Mouse (Mus musculus): ENCODE measurements around the gene Krtap4-1. TPM values are rescaled to one million over a fixed set of nuclear protein-coding genes. Genes with fewer than 3 reads are reported as not detected.

The Krtap4-1 gene
- total RNA-seq (2012; rRNA removed) (not detected in 2 replicates), polyA plus RNA-seq (2012; ENCODE audit: insufficient read depth in 1 of 2, insufficient read length in 2 of 2, low read depth in 1 of 2, low replicate concordance in 2 of 2, missing spikeins in 1 of 2) (not detected)

DNA sequence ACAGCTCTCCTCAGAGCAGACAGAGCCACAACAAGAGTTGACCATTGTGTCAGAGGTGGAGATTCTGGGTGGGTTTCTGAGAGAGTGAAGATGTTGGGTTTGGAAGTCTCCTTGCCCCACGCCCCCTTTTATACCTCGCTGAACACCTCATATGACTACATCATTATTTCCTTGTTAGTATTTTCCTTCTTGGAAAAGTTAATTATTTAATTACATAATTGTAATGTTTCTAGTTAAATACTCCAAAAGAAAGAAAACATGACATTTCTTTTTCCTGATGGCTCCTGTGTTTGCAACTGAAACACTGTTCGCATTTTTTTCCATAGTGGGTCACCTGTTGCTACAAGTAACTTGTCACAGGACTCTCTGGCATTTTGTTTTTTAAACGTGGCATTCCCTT is at the start of gene Krtap4-1:
TSS of gene Krtap4-1 (minus strand) at position 101 of the 400 bp plus-strand sequence.
- H3K9me3 ChIP-seq (replicated peaks; ENCODE audit: insufficient read depth, low read length) = no peaks in the 10 kb centered on the region
- no peak within 1 kb of the TSS for H3K4me3 ChIP-seq (ENCODE audit: control insufficient read depth in 1 of 2, insufficient read depth in 1 of 2, low read depth in 2 of 2, low read length in 2 of 2)
- no peak within 1 kb of the TSS for H3K27ac ChIP-seq (ENCODE audit: control insufficient read depth, low read depth, low read length)
- TF ChIP-seq UBTF (IDR thresholded peaks at IDR 0.05; ENCODE audit: borderline replicate concordance, insufficient read depth, low read depth, low read length) (no peak), JUND (IDR thresholded peaks at IDR 0.05; ENCODE audit: low read depth, low read length) (no peak), E2F4 (IDR thresholded peaks at IDR 0.05; ENCODE audit: borderline replicate concordance, low read depth, low read length) (no peak), MAZ (IDR thresholded peaks at IDR 0.05; ENCODE audit: low read depth, low read length) (no peak), NELFE (IDR thresholded peaks at IDR 0.05; ENCODE audit: low read depth, low read length) (no peak), HCFC1 (IDR thresholded peaks at IDR 0.05; ENCODE audit: low read depth, low read length) (no peak), ZKSCAN1 (IDR thresholded peaks at IDR 0.05; ENCODE audit: low read depth, low read length) (no peak), POLR2A (IDR thresholded peaks at IDR 0.05; ENCODE audit: control insufficient read depth in 1 of 2, insufficient read depth in 1 of 2, low read depth in 1 of 2, low read length in 2 of 2, poor library complexity in 1 of 2) (no peak), USF1 (IDR thresholded peaks at IDR 0.05; ENCODE audit: low read depth, low read length) (no peak), MAFK (IDR thresholded peaks at IDR 0.05; ENCODE audit: borderline replicate concordance, low read depth, low read length) (no peak), ZMIZ1 (IDR thresholded peaks at IDR 0.05; ENCODE audit: low read depth, low read length) (no peak), MEF2A (IDR thresholded peaks at IDR 0.05; ENCODE audit: extremely low read depth, insufficient replicate concordance, low read depth, low read length, poor library complexity, severe bottlenecking) (no peak), GABPA (IDR thresholded peaks at IDR 0.05; ENCODE audit: low read depth, low read length) (no peak), ZC3H11A (IDR thresholded peaks at IDR 0.05; ENCODE audit: low read depth, low read length) (no peak), MYC (IDR thresholded peaks at IDR 0.05; ENCODE audit: low read depth, low read length) (no peak), TAL1 (IDR thresholded peaks at IDR 0.05; ENCODE audit: low read length) (no peak), CHD1 (IDR thresholded peaks at IDR 0.05; ENCODE audit: low read depth, low read length) (no peak), NRF1 (IDR thresholded peaks at IDR 0.05; ENCODE audit: insufficient read depth, low read depth, low read length, poor library complexity, severe bottlenecking) (no peak), MYB (IDR thresholded peaks at IDR 0.05; ENCODE audit: low read depth, low read length) (no peak)
- DNase-seq (ENCODE audit: low read depth, low spot score) = no peak
- no peaks in the 10 kb centered on the region for H3K36me3 ChIP-seq (ENCODE audit: control insufficient read depth in 1 of 2, insufficient read depth in 2 of 2, low read length in 2 of 2)
- no peak within 1 kb of the TSS for H3K9ac ChIP-seq (ENCODE audit: control insufficient read depth, low read depth, low read length, poor library complexity, severe bottlenecking)
- H3K27me3 ChIP-seq (ENCODE audit: control insufficient read depth in 1 of 2, insufficient read depth in 2 of 2, low read length in 2 of 2) = 0 out of 4 replicates have a peak, but pooled peaks cover 0 to 1% of the 10 kb centered on the region in 2 experiments
- H3K79me2 ChIP-seq (ENCODE audit: control insufficient read depth, insufficient read depth, low read length, poor library complexity) = no peaks in the 10 kb centered on the region
- no peaks in the 10 kb centered on the region for H3K4me1 ChIP-seq (ENCODE audit: control insufficient read depth in 1 of 2, insufficient read depth in 2 of 2, low read length in 2 of 2)

DNA sequence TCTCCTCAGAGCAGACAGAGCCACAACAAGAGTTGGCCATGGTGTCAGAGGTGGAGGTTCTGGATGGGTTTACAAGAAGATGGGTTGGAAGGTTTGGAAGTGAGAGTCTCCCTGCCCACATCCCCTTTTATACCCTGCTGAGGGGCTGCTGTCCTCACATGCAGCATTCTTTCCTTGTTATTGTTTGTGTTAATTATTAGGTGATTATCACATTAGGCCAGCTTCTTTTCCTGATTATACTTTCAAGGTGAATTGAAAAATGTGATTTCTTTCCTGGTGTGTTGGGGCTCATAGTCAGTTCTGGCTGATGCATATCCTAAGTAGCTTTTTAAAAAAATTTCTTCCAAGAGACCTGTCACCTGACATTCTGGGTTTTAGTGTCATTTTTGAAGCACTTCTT is 37.8 kb upstream of the Krtap4-1 start, which contains the start of gene Krtap4-6:
TSS of gene Krtap4-6 (minus strand) at position 101 of the 400 bp plus-strand sequence.
- Histone ChIP-seq H3K9me3 (replicated peaks; ENCODE audit: insufficient read depth, low read length) (no peaks in the 10 kb centered on the region; the same call in 1 of the 2 replicates), H3K79me2 (ENCODE audit: control insufficient read depth, insufficient read depth, low read length, poor library complexity) (no peaks in the 10 kb centered on the region), H3K27me3 (ENCODE audit: control insufficient read depth in 1 of 2, insufficient read depth in 2 of 2, low read length in 2 of 2) (no peaks in the 10 kb centered on the region), H3K4me1 (ENCODE audit: control insufficient read depth in 1 of 2, insufficient read depth in 2 of 2, low read length in 2 of 2) (no peaks in the 10 kb centered on the region), H3K4me3 (ENCODE audit: control insufficient read depth in 1 of 2, insufficient read depth in 1 of 2, low read depth in 2 of 2, low read length in 2 of 2) (no peak within 1 kb of the TSS), H3K36me3 (ENCODE audit: control insufficient read depth in 1 of 2, insufficient read depth in 2 of 2, low read length in 2 of 2) (no peaks in the 10 kb centered on the region), H3K27ac (ENCODE audit: control insufficient read depth, low read depth, low read length) (no peak within 1 kb of the TSS), H3K9ac (ENCODE audit: control insufficient read depth, low read depth, low read length, poor library complexity, severe bottlenecking) (no peak within 1 kb of the TSS)
- no peak for DNase-seq (ENCODE audit: low read depth, low spot score)
- TF ChIP-seq MYB (IDR thresholded peaks at IDR 0.05; ENCODE audit: low read depth, low read length) (no peak), ZMIZ1 (IDR thresholded peaks at IDR 0.05; ENCODE audit: low read depth, low read length) (no peak), RAD21 (IDR thresholded peaks at IDR 0.05; ENCODE audit: low read depth, low read length) (no peak), MYC (IDR thresholded peaks at IDR 0.05; ENCODE audit: low read depth, low read length) (no peak), ZKSCAN1 (IDR thresholded peaks at IDR 0.05; ENCODE audit: low read depth, low read length) (no peak), USF2 (IDR thresholded peaks at IDR 0.05; ENCODE audit: borderline replicate concordance in 1 of 2, insufficient read depth in 1 of 2, low read depth in 1 of 2, low read length in 2 of 2) (no peak), SIN3A (IDR thresholded peaks at IDR 0.05; ENCODE audit: low read length) (no peak), CHD2 (IDR thresholded peaks at IDR 0.05; ENCODE audit: low read length) (no peak), CHD1 (IDR thresholded peaks at IDR 0.05; ENCODE audit: low read depth, low read length) (no peak)

Measured in MEL (cell line).